Mouse (Mus musculus): Measurements from ENCODE around the gene Zic4. TPM values are rescaled to one million over a fixed set of nuclear protein-coding genes. Genes with fewer than 3 reads are reported as not detected.

Gene Zic4
- total and polyA plus RNA-seq, 2 experiments from 2014 or later = 33.5 to 73.4 TPM

- TF ChIP-seq CTCF (IDR thresholded peaks at IDR 0.05) = no peak
- Histone ChIP-seq H3K9ac (replicated peaks; ENCODE audit: low read length, poor library complexity, severe bottlenecking) (peak overlapping the region; percentile 42), H3K4me2 (ENCODE audit: low read depth, low read length, poor library complexity, severe bottlenecking) (peak overlapping the region; percentile 28), H3K27ac (ENCODE audit: low read depth, low read length) (peak overlapping the region; percentile 33), H3K27me3 (ENCODE audit: insufficient read depth, low read length) (peaks cover 43% of the 10 kb centered on the region), H3K4me3 (ENCODE audit: low read depth, low read length) (peak overlapping the region; percentile 13; the same call in 1 of the 2 replicates), H3K4me1 (ENCODE audit: insufficient read depth, low read length) (no peaks in the 10 kb centered on the region), H3K9me3 (ENCODE audit: low read length) (no peaks in the 10 kb centered on the region), H3K36me3 (ENCODE audit: insufficient read depth, low read length) (no peaks in the 10 kb centered on the region)
- ATAC-seq (ENCODE audit: low FRiP score) (no peak), DNase-seq (ENCODE audit: low spot score) (peak; percentile 68)
- 17% methylated on average over 26 of the region's 26 CpGs for WGBS
These were observed 7.2 kb downstream of the Zic4 start for GRCm38 (mm10) chr9:91369293-91369991.

GRCm38 (mm10) chr9:91370191-91370708 lies 8.0 kb downstream of the Zic4 start:
- Histone ChIP-seq H3K36me3 (ENCODE audit: insufficient read depth, low read length) (no peaks in the 10 kb centered on the region), H3K27me3 (ENCODE audit: insufficient read depth, low read length) (peaks cover 50% of the 10 kb centered on the region), H3K4me3 (ENCODE audit: low read depth, low read length) (peak overlapping the region; percentile 14; the same call in 1 of the 2 replicates), H3K4me2 (ENCODE audit: low read depth, low read length, poor library complexity, severe bottlenecking) (peak overlapping the region; percentile 28), H3K4me1 (ENCODE audit: insufficient read depth, low read length) (no peaks in the 10 kb centered on the region), H3K27ac (ENCODE audit: low read depth, low read length) (peak overlapping the region; percentile 13), H3K9me3 (ENCODE audit: low read length) (no peaks in the 10 kb centered on the region), H3K9ac (replicated peaks; ENCODE audit: low read length, poor library complexity, severe bottlenecking) (peak overlapping the region; percentile 42; the same call in 1 of the 2 replicates)
- DNase-seq (ENCODE audit: low spot score) = no peak
- WGBS = 25% methylated on average over 6 of the region's 6 CpGs
- no peak for ATAC-seq (ENCODE audit: low FRiP score)
- no peak for TF ChIP-seq CTCF (IDR thresholded peaks at IDR 0.05)

DNA sequence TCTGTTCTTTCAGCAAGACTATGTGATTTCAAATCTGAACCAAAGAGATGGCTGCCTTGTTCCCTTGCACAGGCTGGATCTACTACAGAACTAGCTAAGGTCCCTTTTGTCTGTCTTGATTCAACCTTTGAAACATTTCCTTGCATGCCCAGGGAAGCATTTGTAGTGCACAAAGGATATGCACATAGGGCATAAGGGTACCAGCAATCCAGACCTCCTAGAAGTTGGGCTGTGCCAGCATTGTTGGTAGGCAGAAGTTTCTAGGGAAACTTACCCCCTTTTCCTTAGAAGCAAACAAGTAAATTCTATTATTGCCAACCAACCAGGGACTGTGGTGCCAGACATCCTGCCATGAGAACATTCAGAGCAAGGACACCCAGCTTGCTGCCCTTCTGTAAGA lies 8.8 kb downstream of the Zic4 start:
- Histone ChIP-seq H3K9ac (replicated peaks; ENCODE audit: low read length, poor library complexity, severe bottlenecking) (no peak overlapping the region), H3K36me3 (ENCODE audit: insufficient read depth, low read length) (no peaks in the 10 kb centered on the region), H3K4me3 (ENCODE audit: low read depth, low read length) (no peak overlapping the region), H3K9me3 (ENCODE audit: low read length) (no peaks in the 10 kb centered on the region), H3K4me2 (ENCODE audit: low read depth, low read length, poor library complexity, severe bottlenecking) (no peak overlapping the region), H3K27me3 (ENCODE audit: insufficient read depth, low read length) (peaks cover 56% of the 10 kb centered on the region), H3K27ac (ENCODE audit: low read depth, low read length) (peak overlapping the region; percentile 8; the same call in 1 of the 2 replicates), H3K4me1 (ENCODE audit: insufficient read depth, low read length) (no peaks in the 10 kb centered on the region)
- ATAC-seq (ENCODE audit: low FRiP score) (no peak), DNase-seq (ENCODE audit: low spot score) (peak; percentile 59)
- no peak for TF ChIP-seq CTCF (IDR thresholded peaks at IDR 0.05)

DNA sequence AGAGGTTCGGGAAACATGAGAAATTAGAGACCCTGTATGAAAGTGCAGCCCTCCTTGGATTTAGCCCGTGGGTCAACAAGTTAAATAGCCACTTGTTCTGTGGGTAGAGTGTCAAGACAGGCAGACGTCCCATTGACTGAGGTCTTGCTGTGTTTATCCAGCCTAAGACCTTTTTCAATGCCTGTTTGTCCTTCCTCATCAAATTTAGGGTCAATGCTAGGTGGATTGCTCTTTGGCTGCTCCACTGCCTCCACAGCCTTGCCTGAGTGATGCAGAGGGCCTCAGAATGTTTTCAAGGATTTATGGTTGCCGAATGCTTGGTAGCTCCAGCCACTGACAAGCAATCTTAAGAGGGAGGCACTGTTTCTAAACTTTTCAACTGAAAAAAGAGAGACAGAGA lies 9.4 kb downstream of the Zic4 start:
- Histone ChIP-seq H3K4me1 (ENCODE audit: insufficient read depth, low read length) (no peaks in the 10 kb centered on the region), H3K4me2 (ENCODE audit: low read depth, low read length, poor library complexity, severe bottlenecking) (peak overlapping the region; percentile 2; the same call in 1 of the 2 replicates), H3K4me3 (ENCODE audit: low read depth, low read length) (no peak overlapping the region), H3K27me3 (ENCODE audit: insufficient read depth, low read length) (peaks cover 62% of the 10 kb centered on the region), H3K36me3 (ENCODE audit: insufficient read depth, low read length) (no peaks in the 10 kb centered on the region), H3K27ac (ENCODE audit: low read depth, low read length) (peak overlapping the region; percentile 8; the same call in 1 of the 2 replicates), H3K9me3 (ENCODE audit: low read length) (no peaks in the 10 kb centered on the region), H3K9ac (replicated peaks; ENCODE audit: low read length, poor library complexity, severe bottlenecking) (no peak overlapping the region)
- 41% methylated on average over 4 of the region's 4 CpGs for WGBS
- no peak for TF ChIP-seq CTCF (IDR thresholded peaks at IDR 0.05)
- DNase-seq (ENCODE audit: low spot score) = peak; percentile 3
- ATAC-seq (ENCODE audit: low FRiP score) = no peak

- ATAC-seq (ENCODE audit: low FRiP score) = no peak
- no peak overlapping the region for H3K4me3 ChIP-seq (ENCODE audit: low read depth, low read length)
- H3K9me3 ChIP-seq (ENCODE audit: low read length) = no peaks in the 10 kb centered on the region
- H3K36me3 ChIP-seq (ENCODE audit: insufficient read depth, low read length) = no peaks in the 10 kb centered on the region
- no peak overlapping the region for H3K4me2 ChIP-seq (ENCODE audit: low read depth, low read length, poor library complexity, severe bottlenecking)
- no peaks in the 10 kb centered on the region for H3K4me1 ChIP-seq (ENCODE audit: insufficient read depth, low read length)
- WGBS = 49% methylated on average over 3 of the region's 3 CpGs
- H3K9ac ChIP-seq (replicated peaks; ENCODE audit: low read length, poor library complexity, severe bottlenecking) = no peak overlapping the region
- peaks cover 70% of the 10 kb centered on the region for H3K27me3 ChIP-seq (ENCODE audit: insufficient read depth, low read length)
- DNase-seq (ENCODE audit: low spot score) = peak; percentile 61
- no peak for TF ChIP-seq CTCF (IDR thresholded peaks at IDR 0.05)
- H3K27ac ChIP-seq (ENCODE audit: low read depth, low read length) = no peak overlapping the region
These were observed 11.8 kb downstream of the Zic4 start for GRCm38 (mm10) chr9:91373811-91374575.

- no peak for ATAC-seq (ENCODE audit: low FRiP score)
- H3K27ac ChIP-seq (ENCODE audit: low read depth, low read length) = no peak overlapping the region
- H3K36me3 ChIP-seq (ENCODE audit: insufficient read depth, low read length) = no peaks in the 10 kb centered on the region
- WGBS = 36% methylated on average over 4 of the region's 4 CpGs
- H3K4me2 ChIP-seq (ENCODE audit: low read depth, low read length, poor library complexity, severe bottlenecking) = no peak overlapping the region
- H3K9me3 ChIP-seq (ENCODE audit: low read length) = no peaks in the 10 kb centered on the region
- H3K4me3 ChIP-seq (ENCODE audit: low read depth, low read length) = no peak overlapping the region
- peak; percentile 0 for DNase-seq (ENCODE audit: low spot score)
- no peak overlapping the region for H3K9ac ChIP-seq (replicated peaks; ENCODE audit: low read length, poor library complexity, severe bottlenecking)
- H3K4me1 ChIP-seq (ENCODE audit: insufficient read depth, low read length) = no peaks in the 10 kb centered on the region
- H3K27me3 ChIP-seq (ENCODE audit: insufficient read depth, low read length) = peaks cover 76% of the 10 kb centered on the region
- TF ChIP-seq CTCF (IDR thresholded peaks at IDR 0.05) = no peak
These were observed 12.5 kb downstream of the Zic4 start for GRCm38 (mm10) chr9:91374665-91375064.

All from midbrain, postnatal 0 days (tissue).